Mouse (Mus musculus) cerebellum, postnatal 10 days (tissue): ENCODE data around the gene Col12a1.
"Not testable (repeated sequence)": the region's sequence is repeated elsewhere in the genome, so short reads cannot be mapped to it uniquely, and the experiment has no call there.

Experiments used
- DNase-seq, 2 experiments: peaks; one replicate each; pipeline ENCODE4 v3.0.0; 2021; ENCODE audit warnings: mixed read lengths in 2 of 2

Gene Col12a1

GRCm38 (mm10) chr9:79689342-79689741, 29.3 kb downstream of the Col12a1 start:
- DNase-seq = no peak

- no peak for DNase-seq
Observed at GRCm38 (mm10) chr9:79687227-79687626, 31.4 kb downstream of the Col12a1 start.

GRCm38 (mm10) chr9:79686049-79686448, 32.6 kb downstream of the Col12a1 start:
- DNase-seq = no peak

GRCm38 (mm10) chr9:79680453-79681240, 38.0 kb downstream of the Col12a1 start:
- DNase-seq = peak in 1 of 2 experiments; percentile 15

GRCm38 (mm10) chr9:79668806-79669205, 49.8 kb downstream of the Col12a1 start:
- DNase-seq = not testable (repeated sequence)

- DNase-seq = no peak
Observed at GRCm38 (mm10) chr9:79653327-79654150, 65.1 kb downstream of the Col12a1 start.

- DNase-seq = peak; percentile 38 to 39
Observed at GRCm38 (mm10) chr9:79648587-79648986, 70.0 kb downstream of the Col12a1 start.

- DNase-seq = no peak
Observed at GRCm38 (mm10) chr9:79645757-79646156, 72.9 kb downstream of the Col12a1 start.

- DNase-seq = no peak
Observed at GRCm38 (mm10) chr9:79639430-79640090, 79.1 kb downstream of the Col12a1 start.

- DNase-seq = no peak
Observed at GRCm38 (mm10) chr9:79637879-79638278, 80.8 kb downstream of the Col12a1 start.

GRCm38 (mm10) chr9:79634076-79634475, 84.6 kb downstream of the Col12a1 start:
- DNase-seq = no peak

GRCm38 (mm10) chr9:79631186-79631585, 87.4 kb downstream of the Col12a1 start:
- DNase-seq = no peak

GRCm38 (mm10) chr9:79618839-79619597, 99.6 kb downstream of the Col12a1 start:
- no peak for DNase-seq

GRCm38 (mm10) chr9:79617336-79617735, 101.3 kb downstream of the Col12a1 start:
- no peak for DNase-seq

- DNase-seq = no peak
Observed at GRCm38 (mm10) chr9:79616040-79616439, 102.6 kb downstream of the Col12a1 start.

- no peak for DNase-seq
Observed at GRCm38 (mm10) chr9:79610286-79610685, 108.3 kb downstream of the Col12a1 start.

- no peak for DNase-seq
Observed at GRCm38 (mm10) chr9:79609661-79610060, 109.0 kb downstream of the Col12a1 start.

- no peak for DNase-seq
Observed at GRCm38 (mm10) chr9:79608795-79609194, 109.8 kb downstream of the Col12a1 start.

GRCm38 (mm10) chr9:79608062-79608531, 110.5 kb downstream of the Col12a1 start:
- no peak for DNase-seq

GRCm38 (mm10) chr9:79606122-79606521, 112.5 kb downstream of the Col12a1 start:
- no peak for DNase-seq

GRCm38 (mm10) chr9:79605722-79606121, 112.9 kb downstream of the Col12a1 start:
- no peak for DNase-seq

GRCm38 (mm10) chr9:79604546-79604945, 114.1 kb downstream of the Col12a1 start:
- DNase-seq = no peak
